Mouse (Mus musculus): ENCODE measurements at regions not wholly inside any gene's neighbourhood (a gene's known extent, or its start where the extent isn't known, plus 50 kb on each side); places are given as distances from the start of the nearest gene placed in this dataset.

DNA sequence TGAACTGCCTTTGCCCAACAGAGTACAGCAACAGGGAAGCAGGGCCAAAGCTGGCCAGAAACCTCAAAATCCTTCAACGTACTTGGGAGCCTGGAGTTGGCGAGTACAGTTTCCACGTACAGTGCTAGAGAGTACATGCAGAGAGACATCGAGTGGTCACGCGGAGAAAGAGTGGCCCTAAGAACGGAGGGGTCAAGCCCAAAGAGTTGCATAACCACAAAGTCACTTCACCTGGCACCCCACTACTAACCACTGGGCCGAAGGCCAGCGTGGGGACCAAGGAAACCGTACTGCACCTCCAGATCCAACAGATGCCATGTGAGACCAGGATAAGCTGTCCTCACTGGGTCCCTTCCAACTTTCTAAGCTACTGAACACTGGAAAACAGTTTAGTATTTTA, 56.2 kb upstream of the Ephb1 start:
- Histone ChIP-seq H3K27me3 (peaks cover 4% of the 10 kb centered on the region; the same call in 1 of the 2 replicates), H3K4me2 (no peak overlapping the region), H3K9me3 (no peaks in the 10 kb centered on the region), H3K4me1 (replicated peaks) (0 out of 2 replicates have a peak, but pooled peaks cover 7% of the 10 kb centered on the region), H3K27ac (no peak overlapping the region), H3K9ac (no peak overlapping the region), H3K4me3 (no peak overlapping the region), H3K36me3 (no peaks in the 10 kb centered on the region)
- ATAC-seq (ENCODE audit: low FRiP score), result no peak
- WGBS, result 96% methylated on average over 10 of the region's 10 CpGs

DNA sequence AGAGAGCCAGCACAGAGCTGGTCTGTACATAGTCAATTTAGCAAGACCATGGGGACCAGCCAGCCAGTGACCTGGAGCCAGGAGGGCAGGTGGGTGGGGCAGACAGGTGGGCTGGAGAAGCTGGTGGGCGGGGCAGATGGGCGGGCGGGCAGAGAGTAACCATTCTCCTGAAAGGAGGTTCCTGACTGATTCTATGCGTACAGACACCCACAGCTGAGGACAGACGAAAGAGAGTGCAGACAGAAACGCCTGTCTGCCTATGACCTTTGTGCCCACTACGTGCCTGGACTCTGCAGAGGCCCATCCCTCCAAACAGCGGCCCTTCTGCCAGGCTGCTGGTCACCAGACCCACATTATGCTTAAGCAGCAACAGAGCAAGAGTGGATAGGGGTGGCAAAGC, 51.5 kb upstream of the Ephb1 start:
- Histone ChIP-seq H3K27ac (no peak overlapping the region), H3K36me3 (no peaks in the 10 kb centered on the region), H3K4me2 (no peak overlapping the region), H3K4me1 (replicated peaks) (peaks cover 16% of the 10 kb centered on the region), H3K9ac (no peak overlapping the region), H3K4me3 (no peak overlapping the region), H3K27me3 (peaks cover 13% of the 10 kb centered on the region; the same call in 1 of the 2 replicates), H3K9me3 (no peaks in the 10 kb centered on the region)
- no peak for ATAC-seq (ENCODE audit: low FRiP score)
- WGBS, result 31% methylated on average over 8 of the region's 8 CpGs
